Mouse (Mus musculus): Measurements from ENCODE around the gene Trp53tg5.

Trp53tg5 gene

GRCm38 (mm10) chr2:164473624-164474023 is at the start of gene Trp53tg5:
Trp53tg5 (minus strand) TSS chr2:164473724.
- no peak for DNase-seq

- DNase-seq, result no peak
Measured at GRCm38 (mm10) chr2:164522280-164522679, 48.8 kb upstream of the Trp53tg5 start.

- no peak for DNase-seq
Measured at GRCm38 (mm10) chr2:164521841-164522240, 48.3 kb upstream of the Trp53tg5 start.

- DNase-seq, result peak; percentile 75 to 79
Measured at GRCm38 (mm10) chr2:164520782-164521181, 47.3 kb upstream of the Trp53tg5 start.

GRCm38 (mm10) chr2:164519171-164519526 is 45.6 kb upstream of the Trp53tg5 start:
- DNase-seq, result no peak

- DNase-seq, result no peak
Measured at GRCm38 (mm10) chr2:164518266-164519170, 45.0 kb upstream of the Trp53tg5 start.

GRCm38 (mm10) chr2:164517485-164518221 is 44.1 kb upstream of the Trp53tg5 start:
- peak; percentile 63 to 69 for DNase-seq

DNA sequence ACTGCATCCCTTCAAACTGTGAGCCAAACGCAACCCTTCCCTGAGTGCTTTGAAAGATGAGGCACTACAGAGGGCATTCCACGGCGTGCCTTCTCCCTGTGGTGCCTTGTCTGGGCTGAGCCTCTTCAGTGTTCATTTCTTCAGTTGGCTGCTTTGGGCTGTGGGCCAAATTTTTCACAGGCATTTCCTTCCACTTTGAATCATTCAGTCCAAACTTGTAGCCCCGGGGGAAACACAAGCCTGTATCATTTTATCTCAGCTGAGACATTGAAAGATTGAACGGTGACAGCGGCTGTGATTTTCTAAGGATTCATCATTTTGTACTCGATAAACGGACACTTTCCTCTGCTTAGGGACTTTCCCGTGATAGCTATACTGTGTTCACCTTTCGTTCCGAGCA is 43.1 kb upstream of the Trp53tg5 start:
- DNase-seq, result peak in 1 of 2 experiments; percentile 42

GRCm38 (mm10) chr2:164515897-164516296 is 42.4 kb upstream of the Trp53tg5 start:
- DNase-seq, result no peak

DNA sequence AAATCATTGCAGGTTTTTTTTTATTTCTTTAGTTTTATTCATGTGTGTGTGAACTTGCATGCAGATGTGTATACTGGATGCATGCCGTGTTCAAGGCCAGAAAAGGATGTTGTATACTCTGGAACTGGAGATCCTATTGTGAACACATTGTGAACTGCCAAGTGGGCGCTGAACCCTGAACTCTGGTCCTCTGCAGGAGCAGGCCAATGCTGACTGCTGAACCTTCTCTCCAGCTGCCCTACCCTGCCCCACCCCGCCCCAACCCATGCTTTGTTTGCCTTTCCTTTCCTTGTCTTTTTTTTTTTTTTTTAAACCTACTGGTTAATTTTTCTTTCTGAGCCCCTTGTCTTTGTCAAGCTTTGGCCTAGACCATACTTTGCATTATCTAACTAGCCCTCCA is 41.4 kb upstream of the Trp53tg5 start:
- peak; percentile 32 to 60 for DNase-seq

GRCm38 (mm10) chr2:164513389-164513788 is 39.9 kb upstream of the Trp53tg5 start:
- DNase-seq, result peak; percentile 50 to 77

DNA sequence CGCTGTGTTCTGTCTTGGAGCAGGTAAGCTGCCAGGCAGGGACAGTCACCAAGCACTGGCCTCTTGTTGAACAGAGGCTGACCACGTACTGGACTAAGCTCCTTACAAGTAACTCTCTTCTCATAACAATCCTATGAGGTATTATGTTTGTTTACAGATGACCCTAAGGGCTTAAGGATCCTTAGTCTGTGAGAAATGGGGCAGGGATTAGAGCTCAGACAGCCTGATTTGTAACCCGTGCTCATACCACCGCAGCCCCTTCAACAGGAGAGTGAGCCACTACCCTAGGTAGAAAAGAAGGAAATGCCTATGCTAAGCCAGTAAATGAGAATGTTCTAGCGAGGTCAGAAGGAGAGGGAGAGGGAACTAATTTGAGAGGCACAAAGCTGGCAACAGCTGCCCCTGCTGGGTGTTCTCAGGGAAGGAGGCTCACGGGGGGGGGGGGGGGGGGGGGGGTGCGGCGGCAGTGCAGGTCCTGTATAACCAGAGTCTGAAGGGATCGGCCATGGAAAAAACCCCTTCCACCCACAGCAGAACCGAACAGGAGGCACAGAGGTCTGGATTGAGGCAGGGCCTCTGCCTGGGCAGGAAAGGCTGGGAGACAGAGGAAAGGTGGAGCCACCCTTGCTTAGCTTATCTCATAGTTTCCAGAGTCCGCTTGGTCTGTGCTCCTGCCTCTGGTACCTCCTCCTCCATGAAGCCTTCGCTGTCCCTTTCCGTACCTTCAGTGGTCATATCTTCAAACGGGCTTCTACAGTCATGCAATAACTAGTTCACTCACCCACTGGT is 38.8 kb upstream of the Trp53tg5 start:
- peak; percentile 25 to 38 for DNase-seq

DNA sequence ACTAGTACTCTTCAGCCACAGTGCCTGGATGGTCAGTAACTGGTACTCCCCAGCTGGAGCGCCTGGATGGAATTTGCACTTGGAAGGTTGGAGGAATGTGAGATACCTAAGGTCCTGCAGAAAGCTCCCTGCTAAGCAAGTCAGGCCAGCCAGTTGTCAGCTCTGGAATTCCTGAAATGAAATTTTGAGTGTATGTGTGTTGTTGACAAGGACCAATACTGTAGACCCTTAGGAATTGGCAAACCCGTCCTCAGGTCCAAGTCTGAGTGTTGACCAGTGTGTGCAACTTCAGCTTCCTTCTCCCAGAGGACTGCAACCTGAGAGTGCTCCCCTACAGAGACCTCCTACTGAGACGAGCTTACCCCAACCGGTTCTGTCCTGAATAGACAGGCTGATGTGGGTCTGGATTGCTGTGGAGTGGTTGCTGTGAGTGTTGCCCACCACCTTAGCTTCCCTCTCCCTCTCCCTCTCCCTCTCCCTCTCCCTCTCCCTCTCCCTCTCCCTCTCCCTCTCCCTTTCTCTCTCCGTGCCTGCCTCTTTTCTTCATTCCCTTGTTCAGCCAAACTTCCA is 37.2 kb upstream of the Trp53tg5 start:
- DNase-seq, result peak; percentile 59 to 61

GRCm38 (mm10) chr2:164507811-164508210 is 34.3 kb upstream of the Trp53tg5 start:
- no peak for DNase-seq

DNA sequence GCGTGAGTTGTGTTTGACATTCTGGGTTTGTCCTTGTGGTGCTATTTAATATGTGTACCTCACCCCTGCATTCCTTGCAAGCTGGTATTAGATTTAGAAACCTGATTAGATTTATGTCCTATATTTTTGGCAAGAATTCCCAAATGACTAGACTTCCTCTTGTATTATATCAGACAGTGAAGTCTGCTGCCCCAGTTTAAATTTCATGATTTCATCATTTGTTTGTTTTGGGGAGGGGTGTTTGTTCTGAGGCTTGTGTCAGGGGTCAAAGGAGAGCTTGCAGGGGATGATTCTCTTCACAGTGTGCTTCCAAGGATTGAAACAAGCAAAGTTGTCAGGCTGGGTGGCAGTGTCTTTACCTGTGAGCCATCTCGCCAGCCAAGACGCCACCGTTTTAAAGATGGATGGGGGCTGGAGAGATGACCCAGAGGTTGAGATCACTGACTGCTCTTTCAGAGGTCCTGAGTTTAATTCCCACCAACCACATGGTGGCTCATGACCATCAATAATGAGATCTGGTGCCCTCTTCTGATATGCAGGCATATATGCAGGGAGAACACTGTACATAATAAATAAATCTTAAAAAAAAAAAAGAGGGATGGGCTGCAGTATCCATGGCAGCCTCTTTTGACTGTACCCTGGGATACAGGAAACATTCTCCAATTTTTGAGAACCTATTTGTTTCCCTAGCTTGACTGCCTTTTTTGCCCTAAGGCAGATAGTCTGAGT is 32.3 kb upstream of the Trp53tg5 start:
- no peak for DNase-seq

DNA sequence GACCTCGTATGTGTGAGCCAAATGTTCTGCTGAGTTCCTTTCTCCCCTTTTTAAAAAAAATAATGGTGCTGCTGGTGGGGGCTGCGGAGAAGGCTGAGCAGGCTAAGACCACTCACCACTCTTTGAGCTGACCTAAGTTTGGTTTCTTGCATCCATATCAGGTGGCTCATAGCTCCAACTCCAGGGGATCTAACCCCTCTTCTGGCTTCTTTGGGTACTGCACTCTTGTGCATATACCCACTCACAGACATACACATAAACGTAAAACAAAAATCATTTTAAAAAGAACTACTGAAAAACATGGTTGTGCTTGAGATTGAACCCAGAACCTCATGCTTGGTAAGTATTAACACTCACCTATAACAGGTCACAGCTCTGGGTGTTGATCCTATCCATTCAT is 31.4 kb upstream of the Trp53tg5 start:
- DNase-seq, result no peak

- DNase-seq, result peak; percentile 47 to 50
Measured at GRCm38 (mm10) chr2:164500511-164500910, 27.0 kb upstream of the Trp53tg5 start.

- no peak for DNase-seq
Measured at GRCm38 (mm10) chr2:164499317-164499716, 25.8 kb upstream of the Trp53tg5 start.

DNA sequence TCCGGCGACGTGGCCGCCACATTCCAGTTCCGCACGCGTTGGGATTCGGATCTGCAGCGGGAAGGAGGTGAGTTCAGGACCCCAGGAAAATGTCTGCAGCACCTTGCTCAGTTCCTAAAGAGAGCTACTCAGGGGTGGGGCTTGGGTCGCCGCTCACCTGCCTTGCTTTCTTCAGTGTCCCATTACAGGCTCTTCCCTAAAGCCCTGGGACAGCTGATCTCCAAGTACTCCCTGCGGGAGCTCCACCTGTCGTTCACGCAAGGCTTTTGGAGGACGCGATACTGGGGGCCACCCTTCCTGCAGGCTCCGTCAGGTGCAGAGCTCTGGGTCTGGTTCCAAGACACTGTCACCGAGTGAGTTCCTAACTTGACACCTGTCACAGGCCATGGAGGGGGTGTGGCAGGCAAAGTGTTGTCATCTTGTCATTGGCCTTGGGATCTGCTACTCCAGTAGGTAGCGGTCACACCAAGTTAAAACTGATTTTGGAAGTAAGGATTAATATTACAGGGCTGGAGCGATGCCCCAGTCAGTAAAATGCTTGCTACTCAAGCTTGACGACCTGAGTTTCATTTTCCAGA is 24.3 kb upstream of the Trp53tg5 start:
- no peak for DNase-seq

DNA sequence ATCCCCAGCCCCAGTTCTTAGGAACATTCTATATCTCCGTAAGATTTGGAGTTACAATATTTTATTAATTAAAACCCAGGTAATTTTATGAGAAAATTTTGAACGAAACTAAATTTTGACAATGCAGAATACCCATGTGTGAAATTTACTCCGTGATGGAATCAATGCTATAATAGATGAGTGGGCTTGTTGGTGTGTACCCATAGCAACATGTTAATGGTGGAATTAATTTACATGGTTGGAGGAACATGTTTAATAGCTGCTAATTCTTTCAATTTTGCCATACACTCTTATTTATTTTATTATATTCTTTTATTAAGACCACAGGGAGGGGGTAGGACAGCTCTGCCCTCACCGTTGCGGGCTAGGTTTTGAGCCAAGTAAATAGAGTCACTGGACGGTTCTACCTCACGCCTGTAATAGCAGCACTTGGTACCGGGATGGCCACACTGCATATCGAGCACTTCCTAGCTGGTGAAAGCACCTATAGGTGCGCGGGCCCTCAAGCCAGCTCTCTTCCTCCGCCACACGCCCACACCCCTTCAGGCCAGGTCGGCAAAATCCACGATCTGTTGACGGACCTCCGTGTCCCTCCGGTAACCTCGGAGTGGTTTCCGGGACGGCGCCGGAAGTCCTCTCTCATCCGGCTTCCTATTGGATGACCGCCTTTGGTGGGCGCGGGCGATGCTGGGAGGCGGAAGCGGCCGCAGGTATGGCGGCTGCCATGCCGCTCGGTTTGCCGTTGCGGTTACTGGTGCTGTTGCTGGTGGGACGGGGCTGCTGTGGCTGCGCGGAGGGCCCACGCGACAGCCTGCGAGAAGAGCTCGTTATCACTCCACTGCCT is 23.5 kb upstream of the Trp53tg5 start, which contains the start of gene Pigt:
Pigt (plus strand) TSS at position 674 of the 844 bp plus-strand sequence.
- peak; percentile 91 to 93 for DNase-seq

DNA sequence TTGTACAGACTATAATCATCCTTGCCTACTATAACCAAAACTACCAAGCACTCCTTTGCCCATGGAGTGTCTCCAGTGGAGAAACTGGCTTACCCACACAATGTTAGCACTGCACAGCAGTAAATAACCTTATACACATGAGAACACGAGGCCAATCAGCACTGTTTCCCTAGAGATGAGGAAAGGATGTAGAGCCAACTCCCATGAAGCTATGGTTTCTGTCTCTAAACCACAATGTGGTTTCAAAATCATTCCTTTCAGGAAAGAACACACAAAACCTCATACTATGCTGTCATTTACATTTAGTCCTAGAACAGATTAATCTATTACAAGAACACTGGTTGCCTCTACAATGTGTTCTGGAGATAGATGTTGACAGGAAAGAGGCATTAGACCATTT is 22.8 kb upstream of the Trp53tg5 start:
- no peak for DNase-seq

All from kidney, postnatal 36 days (tissue).